Mouse (Mus musculus) intestine, embryonic 14.5 days (tissue): ENCODE results near the gene Ankrd24. TPM values are rescaled to one million over a fixed set of nuclear protein-coding genes. Genes with fewer than 3 reads are reported as not detected.

Source experiments
- ATAC-seq: fragments of 200-750 bp; cut with Nextera tagmentation; replicated peaks from 2 replicates; pipeline ENCODE4 v1.8.0; 2017; ENCODE audit warnings: low read depth, moderate number of reproducible peaks, moderate TSS enrichment, moderate library complexity; ENCODE audit not compliant: low FRiP score, low TSS enrichment
- DNase-seq: peaks from one replicate; pipeline ENCODE4 v3.0.0-alpha.2; 2018; ENCODE audit warnings: low spot score
- H3K27ac ChIP-seq: fragments of 300-500 bp; sonication (generic); 2 replicates; pipeline ENCODE4 v1.5.1; 2014; ENCODE audit warnings: low read depth, mild to moderate bottlenecking, control low read depth
- H3K27me3 ChIP-seq: fragments of 300-500 bp; sonication (generic); replicated peaks from 2 replicates; pipeline ENCODE4 v1.6.1; 2014; ENCODE audit warnings: low read length, control low read depth; ENCODE audit not compliant: control insufficient read depth, insufficient read depth
- H3K36me3 ChIP-seq: fragments of 300-500 bp; sonication (generic); 2 replicates; pipeline ENCODE4 v1.6.1; 2014; ENCODE audit warnings: low read length, control low read depth; ENCODE audit not compliant: control insufficient read depth, insufficient read depth
- H3K4me1 ChIP-seq: fragments of 300-500 bp; sonication (generic); replicated peaks from 2 replicates; pipeline ENCODE4 v1.6.1; 2014; ENCODE audit warnings: low read length, control low read depth, mixed read lengths; ENCODE audit not compliant: control insufficient read depth, insufficient read depth
- H3K4me2 ChIP-seq: fragments of 300-500 bp; sonication (generic); 2 replicates; pipeline ENCODE4 v1.6.1; 2014; ENCODE audit warnings: low read length
- H3K4me3 ChIP-seq: fragments of 300-500 bp; sonication (generic); 2 replicates; pipeline ENCODE4 v1.5.1; 2014; ENCODE audit warnings: low read depth, low read length, control low read depth, mixed read lengths
- H3K9ac ChIP-seq: fragments of 300-500 bp; sonication (generic); 2 replicates; pipeline ENCODE4 v1.6.1; 2014; ENCODE audit warnings: mild to moderate bottlenecking, low read length
- H3K9me3 ChIP-seq: fragments of 300-500 bp; sonication (generic); 2 replicates; pipeline ENCODE4 v1.6.1; 2016; ENCODE audit warnings: low read length, control low read depth; ENCODE audit not compliant: control insufficient read depth
- WGBS: fragments of 180-500 bp; shearing (Covaris S2); extraction: QIAGEN DNeasy Blood & Tissue Kit; methylation state at CpG from one replicate; pipeline ENCODE4 v1.1.7; 2014; 5-methylcytosine and 5-hydroxymethylcytosine counted together
- polyA plus RNA-seq: library from polyadenylated mRNA; unstranded; fragments of >200 nt; fragmentation: Nextera tagmentation; extraction: Ambion mirVana; gene quantifications from 2 replicates; pipeline ENCODE4 v1.2.1, GENCODE M21; 2014

The Ankrd24 gene
- polyA plus RNA-seq, 1 experiment from 2014 or later, result 6.4 TPM

DNA sequence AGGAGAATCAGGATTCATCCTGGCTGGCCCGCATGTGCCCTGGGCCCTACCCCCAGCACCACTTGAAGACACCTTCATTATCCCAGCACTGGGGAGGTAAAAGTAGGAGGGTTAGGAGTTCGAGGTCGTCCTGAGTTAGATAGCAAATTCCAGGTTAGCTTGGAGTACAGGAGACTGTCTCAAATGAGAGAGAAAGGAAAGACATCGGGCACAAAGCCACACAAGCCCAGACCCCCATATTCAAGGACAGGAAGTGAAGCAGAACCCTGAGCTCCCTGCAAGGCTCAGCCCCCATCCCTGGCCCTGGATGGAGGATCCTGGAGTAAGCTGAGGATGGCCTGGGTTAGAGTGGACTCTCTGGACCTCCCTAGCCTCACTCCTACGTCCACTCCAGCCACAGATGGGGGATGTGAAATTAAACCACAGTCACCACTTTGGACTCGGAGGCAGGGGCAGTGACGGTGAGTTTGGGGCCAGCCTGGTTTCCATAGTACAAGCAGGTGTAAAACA is 26.9 kb upstream of the Ankrd24 start:
- Histone ChIP-seq H3K4me3 (0 out of 2 replicates have a peak overlapping the region, but pooled peaks have one; percentile 17), H3K9ac (no peak overlapping the region; the same call in 1 of the 2 replicates), H3K27ac (peak overlapping the region; percentile 27; the same call in 1 of the 2 replicates)

DNA sequence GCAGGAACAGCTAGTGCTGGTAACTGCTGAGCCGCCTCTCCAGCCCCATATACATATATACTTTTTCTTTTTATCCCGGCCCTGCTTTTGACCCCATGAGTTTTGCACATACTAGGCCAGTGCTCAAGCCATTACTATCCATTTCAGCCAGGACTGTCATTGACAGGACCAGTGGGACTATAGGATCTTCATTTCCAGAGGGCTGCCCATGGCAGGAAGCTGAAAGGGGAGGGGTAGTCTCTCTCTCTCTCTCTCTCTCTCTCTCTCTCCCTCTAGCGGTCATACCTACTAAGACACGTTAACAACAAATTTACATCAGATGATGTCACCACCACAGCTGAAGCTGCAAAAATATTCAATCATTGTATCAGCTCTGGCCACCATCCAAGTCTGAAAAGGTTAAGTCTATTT is 25.6 kb upstream of the Ankrd24 start:
- H3K27me3 ChIP-seq, result no peaks in the 10 kb centered on the region
- WGBS, result 19% methylated on average over 4 of the region's 4 CpGs
- peaks cover 32% of the 10 kb centered on the region for H3K4me1 ChIP-seq
- no peak for ATAC-seq
- H3K4me3 ChIP-seq, result no peak overlapping the region
- H3K4me2 ChIP-seq, result no peak overlapping the region
- H3K36me3 ChIP-seq, result no peaks in the 10 kb centered on the region
- no peak overlapping the region for H3K9ac ChIP-seq
- H3K9me3 ChIP-seq, result no peaks in the 10 kb centered on the region
- H3K27ac ChIP-seq, result no peak overlapping the region
- peak; percentile 72 for DNase-seq

More for the DNA sequence above, 26.9 kb upstream of the Ankrd24 start:
- peaks cover 40% of the 10 kb centered on the region for H3K4me1 ChIP-seq
- H3K4me2 ChIP-seq, result peak overlapping the region; percentile 54
- DNase-seq, result no peak
- no peak for ATAC-seq
- H3K9me3 ChIP-seq, result no peaks in the 10 kb centered on the region
- WGBS, result 27% methylated on average over 7 of the region's 7 CpGs
- H3K36me3 ChIP-seq, result no peaks in the 10 kb centered on the region
- H3K27me3 ChIP-seq, result no peaks in the 10 kb centered on the region

GRCm38 (mm10) chr10:81604019-81604967 is 24.0 kb upstream of the Ankrd24 start:
- ATAC-seq, result no peak
- DNase-seq, result no peak
- Histone ChIP-seq H3K4me3 (0 out of 2 replicates have a peak overlapping the region, but pooled peaks have one; percentile 28), H3K9me3 (no peaks in the 10 kb centered on the region), H3K4me1 (peaks cover 29% of the 10 kb centered on the region), H3K36me3 (no peaks in the 10 kb centered on the region), H3K27me3 (no peaks in the 10 kb centered on the region), H3K4me2 (peak overlapping the region; percentile 49), H3K9ac (no peak overlapping the region), H3K27ac (no peak overlapping the region)
- 76% methylated on average over 12 of the region's 12 CpGs for WGBS

DNA sequence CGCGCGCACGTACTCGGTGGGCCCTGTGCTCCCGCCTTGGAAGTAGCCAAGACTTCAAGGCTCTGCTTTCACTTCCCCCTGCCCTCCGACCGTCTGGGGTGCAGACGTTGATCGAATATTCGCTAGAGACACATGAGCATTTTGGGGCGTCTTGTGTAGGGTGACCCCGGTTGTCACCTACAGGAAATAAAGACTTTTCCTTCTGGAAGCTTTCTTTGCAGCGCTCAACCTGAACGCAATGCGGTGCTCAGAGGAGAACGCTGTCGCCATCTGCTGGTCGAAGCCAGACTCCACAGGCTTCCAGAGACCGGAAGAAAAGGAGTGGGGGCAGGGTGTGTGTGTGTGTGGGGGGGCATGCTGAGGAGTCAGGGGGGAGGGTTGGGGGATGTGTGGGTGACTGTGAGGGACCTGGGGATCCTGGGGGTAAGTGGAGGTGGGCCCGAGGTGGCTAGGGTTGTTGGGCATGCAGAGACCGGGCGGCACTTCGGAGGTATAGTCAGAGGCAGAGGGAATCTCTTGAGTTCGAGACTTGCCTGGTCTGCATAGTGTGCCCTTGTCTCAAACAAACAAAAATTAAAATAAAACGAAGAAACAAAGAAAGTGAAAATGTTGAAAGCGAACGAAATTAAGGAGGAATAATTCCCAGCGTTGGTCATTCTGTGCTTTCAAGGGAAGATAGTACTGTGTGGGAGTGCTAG is 23.2 kb upstream of the Ankrd24 start:
- H3K4me3 ChIP-seq, result peak overlapping the region; percentile 28
- WGBS, result 19% methylated on average over 29 of the region's 29 CpGs
- no peaks in the 10 kb centered on the region for H3K9me3 ChIP-seq
- DNase-seq (peak; percentile 94), ATAC-seq (peak; percentile 1; the same call in 1 of the 2 replicates)
- H3K27ac ChIP-seq, result peak overlapping the region; percentile 88
- H3K36me3 ChIP-seq, result no peaks in the 10 kb centered on the region
- H3K4me1 ChIP-seq, result peaks cover 29% of the 10 kb centered on the region
- H3K27me3 ChIP-seq, result no peaks in the 10 kb centered on the region
- peak overlapping the region; percentile 8; the same call in 1 of the 2 replicates for H3K9ac ChIP-seq
- H3K4me2 ChIP-seq, result peak overlapping the region; percentile 49

DNA sequence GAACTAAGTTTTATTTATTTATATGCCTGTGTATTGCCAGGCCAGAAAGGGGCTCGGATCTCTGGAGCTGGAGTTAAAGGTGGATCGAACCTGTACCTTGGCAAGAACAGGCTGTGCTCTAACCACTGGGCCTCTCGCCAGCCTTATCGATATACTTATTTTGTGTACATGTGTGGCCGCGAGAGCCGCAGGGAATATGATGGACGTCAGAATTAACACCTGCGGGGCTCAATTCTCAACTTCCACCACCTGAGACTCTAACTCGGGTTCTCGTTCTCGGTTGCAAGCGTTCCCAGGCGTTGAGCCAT is 22.7 kb upstream of the Ankrd24 start:
- H3K4me2 ChIP-seq, result peak overlapping the region; percentile 49
- ATAC-seq (0 out of 2 replicates have a peak, but pooled peaks have one; percentile 1), DNase-seq (no peak)
- H3K36me3 ChIP-seq, result no peaks in the 10 kb centered on the region
- H3K9me3 ChIP-seq, result no peaks in the 10 kb centered on the region
- H3K9ac ChIP-seq, result peak overlapping the region; percentile 8; the same call in 1 of the 2 replicates
- H3K27ac ChIP-seq, result peak overlapping the region; percentile 88
- peak overlapping the region; percentile 28 for H3K4me3 ChIP-seq
- WGBS, result 2% methylated on average over 14 of the region's 14 CpGs
- no peaks in the 10 kb centered on the region for H3K27me3 ChIP-seq
- peaks cover 25% of the 10 kb centered on the region for H3K4me1 ChIP-seq

GRCm38 (mm10) chr10:81605974-81606751 is 22.2 kb upstream of the Ankrd24 start, which contains the start of gene BC025920:
TSS of gene BC025920 (plus strand) at chr10:81606270.
- Histone ChIP-seq H3K4me2 (peak within 1 kb of the TSS; percentile 83), H3K27ac (peak within 1 kb of the TSS; percentile 88), H3K9ac (peak within 1 kb of the TSS; percentile 55), H3K27me3 (no peaks in the 10 kb centered on the region), H3K4me3 (peak within 1 kb of the TSS; percentile 54), H3K4me1 (peaks cover 20% of the 10 kb centered on the region), H3K36me3 (no peaks in the 10 kb centered on the region), H3K9me3 (no peaks in the 10 kb centered on the region)
- ATAC-seq (peak; percentile 88), DNase-seq (peak; percentile 93)
- 1% methylated on average over 39 of the region's 39 CpGs for WGBS

- 94% methylated on average over 1 of the region's 1 CpGs for WGBS
- no peak overlapping the region for H3K9ac ChIP-seq
- no peaks in the 10 kb centered on the region for H3K27me3 ChIP-seq
- no peak for ATAC-seq
- no peaks in the 10 kb centered on the region for H3K9me3 ChIP-seq
- no peaks in the 10 kb centered on the region for H3K36me3 ChIP-seq
- no peak overlapping the region for H3K4me3 ChIP-seq
- no peak overlapping the region for H3K27ac ChIP-seq
- DNase-seq, result no peak
- H3K4me1 ChIP-seq, result peaks cover 8% of the 10 kb centered on the region
- no peak overlapping the region for H3K4me2 ChIP-seq
These were observed 20.0 kb upstream of the Ankrd24 start for GRCm38 (mm10) chr10:81608308-81608707.

- Histone ChIP-seq H3K27me3 (no peaks in the 10 kb centered on the region), H3K36me3 (no peaks in the 10 kb centered on the region), H3K4me2 (no peak overlapping the region), H3K9me3 (no peaks in the 10 kb centered on the region), H3K27ac (no peak overlapping the region), H3K4me1 (peaks cover 5% of the 10 kb centered on the region; the same call in 1 of the 2 replicates), H3K4me3 (no peak overlapping the region), H3K9ac (no peak overlapping the region)
- DNase-seq, result no peak
- no peak for ATAC-seq
- 73% methylated on average over 3 of the region's 3 CpGs for WGBS
These were observed 15.6 kb upstream of the Ankrd24 start for GRCm38 (mm10) chr10:81612779-81613178.
